Mouse (Mus musculus): ENCODE data around the gene Cbwd1.
"Not testable (repeated sequence)": the region's sequence is repeated elsewhere in the genome, so short reads cannot be mapped to it uniquely, and the experiment has no call there.

Cbwd1 gene

GRCm38 (mm10) chr19:24897006-24897895, 64.2 kb downstream of the Cbwd1 start:
- no peak for DNase-seq (ENCODE audit: low read depth, low spot score)

- DNase-seq (ENCODE audit: low read depth, low spot score) = no peak
These were observed 64.9 kb downstream of the Cbwd1 start for GRCm38 (mm10) chr19:24896536-24896935.

- no peak for DNase-seq (ENCODE audit: low read depth, low spot score)
These were observed 74.5 kb downstream of the Cbwd1 start for GRCm38 (mm10) chr19:24886888-24887287.

- DNase-seq (ENCODE audit: low read depth, low spot score) = peak; percentile 26
These were observed 75.9 kb downstream of the Cbwd1 start for GRCm38 (mm10) chr19:24885504-24885903.

GRCm38 (mm10) chr19:24881237-24881636, 80.2 kb downstream of the Cbwd1 start:
- DNase-seq (ENCODE audit: low read depth, low spot score) = no peak

- not testable (repeated sequence) for DNase-seq (ENCODE audit: low read depth, low spot score)
These were observed 86.1 kb downstream of the Cbwd1 start, which contains the start of gene Gm10053 for GRCm38 (mm10) chr19:24875129-24875870. Gm10053 (plus strand) TSS chr19:24875686.

- no peak for DNase-seq (ENCODE audit: low read depth, low spot score)
These were observed 87.5 kb downstream of the Cbwd1 start for GRCm38 (mm10) chr19:24873873-24874272.

- DNase-seq (ENCODE audit: low read depth, low spot score) = peak; percentile 56
These were observed 90.3 kb downstream of the Cbwd1 start for GRCm38 (mm10) chr19:24871037-24871635.

All from telencephalon, adult 2 months (tissue).